Mouse (Mus musculus): ENCODE results near the gene Kcnj2. TPM values are rescaled to one million over a fixed set of nuclear protein-coding genes. Genes with fewer than 3 reads are reported as not detected.

Kcnj2 gene
- polyA plus RNA-seq (2014; fragmentation: Nextera tagmentation; extraction: Ambion mirVana) = 0.80 and 0.88 TPM in 2 replicates

GRCm38 (mm10) chr11:111065635-111066298 lies at the start of gene Kcnj2:
Gene Kcnj2 (plus strand): TSS chr11:111066164.
- H3K36me3 ChIP-seq (ENCODE audit: insufficient read depth) = no peaks in the 10 kb centered on the region
- H3K9ac ChIP-seq = peak within 1 kb of the TSS; percentile 51
- no peaks in the 10 kb centered on the region for H3K9me3 ChIP-seq (ENCODE audit: low read depth, low read length)
- DNase-seq = peak; percentile 95
- peak; percentile 39 for TF ChIP-seq CTCF (IDR thresholded peaks at IDR 0.05; ENCODE audit: low read depth)
- peak within 1 kb of the TSS; percentile 59 for H3K4me3 ChIP-seq (ENCODE audit: low read depth, low read length)
- WGBS = under 1% methylated on average over 28 of the region's 28 CpGs
- H3K4me2 ChIP-seq = peak within 1 kb of the TSS; percentile 93
- peak within 1 kb of the TSS; percentile 42 for H3K27ac ChIP-seq (ENCODE audit: low read depth)
- no peaks in the 10 kb centered on the region for H3K4me1 ChIP-seq (ENCODE audit: insufficient read depth)
- peak; percentile 100 for ATAC-seq (ENCODE audit: insufficient read depth)
- peaks cover 12% of the 10 kb centered on the region for H3K27me3 ChIP-seq (ENCODE audit: insufficient read depth, low read length)

GRCm38 (mm10) chr11:111016206-111016605 lies 49.8 kb upstream of the Kcnj2 start:
- Histone ChIP-seq H3K4me1 (ENCODE audit: insufficient read depth) (no peaks in the 10 kb centered on the region), H3K4me3 (ENCODE audit: low read depth, low read length) (no peak overlapping the region), H3K9ac (no peak overlapping the region), H3K4me2 (no peak overlapping the region), H3K27ac (ENCODE audit: low read depth) (no peak overlapping the region), H3K36me3 (ENCODE audit: insufficient read depth) (no peaks in the 10 kb centered on the region), H3K27me3 (ENCODE audit: insufficient read depth, low read length) (no peaks in the 10 kb centered on the region), H3K9me3 (ENCODE audit: low read depth, low read length) (no peaks in the 10 kb centered on the region)
- 90% methylated on average over 3 of the region's 3 CpGs for WGBS
- DNase-seq (no peak), ATAC-seq (ENCODE audit: insufficient read depth) (no peak)
- TF ChIP-seq CTCF (IDR thresholded peaks at IDR 0.05; ENCODE audit: low read depth) = no peak

DNA sequence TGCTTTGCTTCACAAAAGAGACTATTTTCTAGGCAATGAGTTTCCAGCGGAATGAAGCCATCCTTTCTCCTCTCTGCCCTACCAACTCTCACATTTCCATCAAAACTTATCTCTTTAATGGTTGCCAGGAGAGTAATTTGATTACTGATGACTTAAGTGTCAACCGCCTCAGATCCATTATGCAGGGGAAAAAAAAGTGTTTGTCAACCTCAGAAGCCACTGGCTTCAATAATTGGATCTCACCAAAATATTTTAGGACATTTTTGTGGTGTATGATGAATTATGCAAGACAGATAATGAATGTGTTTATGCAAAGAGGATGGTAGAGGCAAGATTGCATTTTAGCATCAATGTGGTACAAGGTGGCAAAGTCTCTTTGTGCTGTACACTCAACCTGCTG lies 45.8 kb upstream of the Kcnj2 start:
- ATAC-seq (ENCODE audit: insufficient read depth) = no peak
- H3K4me2 ChIP-seq = no peak overlapping the region
- no peak for TF ChIP-seq CTCF (IDR thresholded peaks at IDR 0.05; ENCODE audit: low read depth)
- H3K4me1 ChIP-seq (ENCODE audit: insufficient read depth) = no peaks in the 10 kb centered on the region
- H3K27ac ChIP-seq (ENCODE audit: low read depth) = no peak overlapping the region
- H3K4me3 ChIP-seq (ENCODE audit: low read depth, low read length) = no peak overlapping the region
- DNase-seq = no peak
- H3K9me3 ChIP-seq (ENCODE audit: low read depth, low read length) = no peaks in the 10 kb centered on the region
- no peak overlapping the region for H3K9ac ChIP-seq
- 45% methylated on average over 2 of the region's 2 CpGs for whole genome bisulfite sequencing
- no peaks in the 10 kb centered on the region for H3K36me3 ChIP-seq (ENCODE audit: insufficient read depth)
- H3K27me3 ChIP-seq (ENCODE audit: insufficient read depth, low read length) = no peaks in the 10 kb centered on the region

DNA sequence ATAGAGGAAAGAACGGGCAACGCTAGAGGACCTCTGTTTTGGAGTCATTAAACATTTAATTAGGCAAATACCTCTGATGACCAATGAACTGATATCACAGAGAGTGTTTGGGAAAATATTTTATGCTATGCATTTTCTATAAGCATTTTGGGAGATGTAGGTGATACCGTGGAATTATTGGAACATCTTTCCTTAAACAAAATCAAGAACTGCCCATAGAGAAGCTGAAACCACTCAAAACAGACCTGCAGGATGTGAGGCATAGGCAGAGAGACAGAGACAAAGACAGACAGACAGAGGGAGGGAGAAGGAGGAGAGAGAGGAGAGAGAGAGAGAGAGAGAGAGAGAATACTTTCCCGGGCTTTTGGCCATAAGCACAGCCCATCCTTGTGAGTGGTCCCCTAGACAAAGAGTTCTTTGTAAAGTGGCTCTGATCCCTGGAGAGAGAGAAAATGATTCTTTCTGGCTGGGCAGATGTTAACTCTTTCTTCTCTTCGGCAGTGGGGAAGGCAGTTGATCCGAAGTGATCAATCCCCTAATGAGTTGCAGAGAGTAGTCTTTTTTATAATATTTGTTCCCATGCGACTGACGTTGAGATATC lies 43.2 kb upstream of the Kcnj2 start:
- no peaks in the 10 kb centered on the region for H3K9me3 ChIP-seq (ENCODE audit: low read depth, low read length)
- no peaks in the 10 kb centered on the region for H3K27me3 ChIP-seq (ENCODE audit: insufficient read depth, low read length)
- no peak for DNase-seq
- no peaks in the 10 kb centered on the region for H3K4me1 ChIP-seq (ENCODE audit: insufficient read depth)
- H3K9ac ChIP-seq = no peak overlapping the region
- 66% methylated on average over 8 of the region's 8 CpGs for WGBS
- H3K27ac ChIP-seq (ENCODE audit: low read depth) = no peak overlapping the region
- TF ChIP-seq CTCF (IDR thresholded peaks at IDR 0.05; ENCODE audit: low read depth) = no peak
- no peak overlapping the region for H3K4me3 ChIP-seq (ENCODE audit: low read depth, low read length)
- H3K4me2 ChIP-seq = no peak overlapping the region
- ATAC-seq (ENCODE audit: insufficient read depth) = no peak
- H3K36me3 ChIP-seq (ENCODE audit: insufficient read depth) = no peaks in the 10 kb centered on the region

GRCm38 (mm10) chr11:111042175-111042574 lies 23.8 kb upstream of the Kcnj2 start:
- Histone ChIP-seq H3K9me3 (ENCODE audit: low read depth, low read length) (no peaks in the 10 kb centered on the region), H3K4me1 (ENCODE audit: insufficient read depth) (no peaks in the 10 kb centered on the region), H3K4me2 (no peak overlapping the region), H3K27me3 (ENCODE audit: insufficient read depth, low read length) (no peaks in the 10 kb centered on the region), H3K27ac (ENCODE audit: low read depth) (no peak overlapping the region), H3K36me3 (ENCODE audit: insufficient read depth) (no peaks in the 10 kb centered on the region), H3K9ac (no peak overlapping the region), H3K4me3 (ENCODE audit: low read depth, low read length) (no peak overlapping the region)
- TF ChIP-seq CTCF (IDR thresholded peaks at IDR 0.05; ENCODE audit: low read depth) = peak; percentile 69
- ATAC-seq (ENCODE audit: insufficient read depth) (no peak), DNase-seq (peak; percentile 73)
- 41% methylated on average over 5 of the region's 5 CpGs for WGBS

GRCm38 (mm10) chr11:111043298-111043697 lies 22.7 kb upstream of the Kcnj2 start:
- Histone ChIP-seq H3K4me2 (no peak overlapping the region), H3K9ac (no peak overlapping the region), H3K4me1 (ENCODE audit: insufficient read depth) (no peaks in the 10 kb centered on the region), H3K4me3 (ENCODE audit: low read depth, low read length) (no peak overlapping the region), H3K27ac (ENCODE audit: low read depth) (no peak overlapping the region), H3K9me3 (ENCODE audit: low read depth, low read length) (no peaks in the 10 kb centered on the region), H3K36me3 (ENCODE audit: insufficient read depth) (no peaks in the 10 kb centered on the region), H3K27me3 (ENCODE audit: insufficient read depth, low read length) (no peaks in the 10 kb centered on the region)
- no peak for ATAC-seq (ENCODE audit: insufficient read depth)
- no peak for TF ChIP-seq CTCF (IDR thresholded peaks at IDR 0.05; ENCODE audit: low read depth)
- 83% methylated on average over 4 of the region's 4 CpGs for WGBS
- DNase-seq = no peak

- H3K27me3 ChIP-seq (ENCODE audit: insufficient read depth, low read length) = no peaks in the 10 kb centered on the region
Observed at GRCm38 (mm10) chr11:111054252-111054651, 11.7 kb upstream of the Kcnj2 start.

More at GRCm38 (mm10) chr11:111054252-111054651, 11.7 kb upstream of the Kcnj2 start:
- no peak for TF ChIP-seq CTCF (IDR thresholded peaks at IDR 0.05; ENCODE audit: low read depth)
- no peak overlapping the region for H3K4me3 ChIP-seq (ENCODE audit: low read depth, low read length)
- no peak for DNase-seq
- ATAC-seq (ENCODE audit: insufficient read depth) = no peak
- WGBS = 66% methylated on average over 3 of the region's 3 CpGs
- no peaks in the 10 kb centered on the region for H3K4me1 ChIP-seq (ENCODE audit: insufficient read depth)
- H3K4me2 ChIP-seq = no peak overlapping the region
- H3K27ac ChIP-seq (ENCODE audit: low read depth) = no peak overlapping the region
- no peak overlapping the region for H3K9ac ChIP-seq
- H3K36me3 ChIP-seq (ENCODE audit: insufficient read depth) = no peaks in the 10 kb centered on the region
- no peaks in the 10 kb centered on the region for H3K9me3 ChIP-seq (ENCODE audit: low read depth, low read length)
